Mouse (Mus musculus): ENCODE data around the gene Zfp747.

DNA sequence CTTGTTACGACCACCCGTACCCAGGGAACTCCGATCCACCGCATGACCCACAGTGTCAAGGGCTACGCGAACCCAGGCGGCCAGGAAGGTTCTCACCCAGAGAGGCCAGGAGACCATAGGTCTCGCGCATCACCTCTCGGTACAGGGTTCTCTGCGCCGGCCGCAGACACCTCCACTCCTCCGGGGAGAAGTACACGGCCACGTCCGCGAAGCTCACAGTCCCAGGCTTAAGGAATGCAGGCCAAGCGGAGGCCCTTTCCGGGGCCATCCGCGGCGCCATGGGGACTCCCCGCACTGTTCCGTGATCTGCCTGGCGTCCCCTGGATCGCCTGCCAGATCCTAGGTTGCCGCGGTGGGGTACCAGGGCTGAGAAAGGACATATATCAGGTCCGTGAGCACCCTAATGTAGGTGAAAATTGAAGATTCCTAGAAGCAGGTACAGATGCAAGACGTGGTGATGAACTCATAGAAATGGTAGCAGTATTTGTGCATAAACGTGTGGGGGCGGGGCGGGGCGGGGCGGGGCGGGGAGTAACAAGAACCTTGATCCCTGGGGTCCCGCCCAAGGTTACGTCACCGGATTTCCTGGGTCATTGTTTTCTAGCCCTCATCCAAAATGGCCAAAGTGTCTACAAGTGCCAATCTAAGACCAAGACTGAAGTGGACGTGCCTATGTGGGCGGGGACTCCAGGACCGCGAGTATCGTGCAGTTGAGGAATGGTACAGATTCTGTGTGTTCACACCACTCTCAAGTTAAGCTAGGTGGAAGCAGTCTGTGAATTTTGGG, 17.5 kb upstream of the Zfp747 start, which contains the start of gene E430018J23Rik:
- TF ChIP-seq CTCF (IDR thresholded peaks at IDR 0.05; ENCODE audit: control insufficient read depth, insufficient read depth, insufficient replicate concordance, low read depth, low read length) (no peak), POLR2A (IDR thresholded peaks at IDR 0.05; ENCODE audit: control insufficient read depth, low read depth, low read length) (peak; percentile 72)

All from testis, adult 2 months (tissue).